Mouse (Mus musculus) left cerebral cortex, adult 11 months (tissue): Measurements from ENCODE around the gene Zcchc14.

ENCODE experiments used
- DNase-seq: peaks from one replicate; pipeline ENCODE4 v3.0.0; 2022; ENCODE audit warnings: low spot score

The Zcchc14 gene

GRCm38 (mm10) chr8:121663101-121663500 is 10.4 kb upstream of the Zcchc14 start:
- DNase-seq = no peak

DNA sequence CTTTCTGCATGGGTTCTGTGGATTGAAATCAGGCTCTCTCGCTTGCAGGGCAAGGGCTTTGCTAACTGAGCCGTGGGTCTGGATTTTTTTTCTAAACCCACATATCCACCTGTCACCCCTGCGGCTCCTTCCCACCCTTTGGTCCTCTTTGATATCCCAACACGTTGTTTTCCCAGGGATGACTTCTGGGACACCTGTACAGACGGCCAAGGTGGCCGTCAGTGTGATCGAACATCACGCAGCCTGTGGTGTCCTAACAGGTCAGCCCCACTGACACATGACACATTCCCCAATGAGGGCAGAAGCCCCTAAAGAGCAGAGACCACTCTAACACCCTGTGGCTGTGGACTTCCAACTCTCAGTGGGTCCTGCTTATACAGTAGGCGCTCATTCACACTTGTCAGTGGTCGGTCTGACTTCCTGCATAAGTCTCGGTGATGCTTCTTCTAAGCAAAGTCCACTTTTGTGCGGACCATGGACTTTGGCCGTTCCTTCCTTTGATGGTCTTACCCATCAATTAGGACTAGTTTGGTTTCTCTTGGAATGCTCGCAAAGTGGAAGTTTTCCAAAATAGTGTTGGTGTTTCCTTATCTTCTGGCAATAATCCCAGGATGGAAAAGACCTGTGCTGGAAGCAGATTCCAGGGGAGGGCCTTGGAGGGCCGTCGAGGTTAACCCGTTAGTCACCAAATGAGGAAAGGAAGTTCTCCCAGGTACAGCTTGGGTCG is 9.1 kb upstream of the Zcchc14 start:
- no peak for DNase-seq

GRCm38 (mm10) chr8:121660602-121661001 is 7.9 kb upstream of the Zcchc14 start:
- no peak for DNase-seq

DNA sequence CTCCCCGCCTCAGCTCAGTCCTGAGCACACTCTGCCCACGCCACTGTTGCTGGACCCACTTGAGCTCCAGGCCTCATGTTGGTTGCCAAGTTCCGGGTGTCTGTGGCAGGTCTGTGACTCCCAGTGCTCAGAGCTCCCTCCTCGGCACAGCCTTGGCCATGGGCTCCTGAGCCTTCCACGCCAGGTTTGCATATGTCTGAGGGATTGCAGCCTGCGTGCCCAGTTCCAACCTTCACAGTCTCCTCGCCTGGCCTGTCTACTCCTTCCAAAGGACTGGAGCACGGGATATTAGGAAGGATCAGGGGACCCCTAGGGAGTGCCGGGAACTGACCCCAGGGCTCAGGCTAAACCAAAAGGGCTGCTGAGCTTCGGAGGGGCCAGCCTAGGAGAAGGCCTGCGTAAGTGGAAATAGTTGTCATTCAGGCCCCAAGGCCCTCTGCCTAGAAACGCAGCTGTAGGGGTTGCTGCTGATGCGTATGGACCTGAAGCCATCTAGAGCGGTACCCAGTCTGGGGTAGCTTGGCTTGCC is 2.3 kb upstream of the Zcchc14 start:
- no peak for DNase-seq

DNA sequence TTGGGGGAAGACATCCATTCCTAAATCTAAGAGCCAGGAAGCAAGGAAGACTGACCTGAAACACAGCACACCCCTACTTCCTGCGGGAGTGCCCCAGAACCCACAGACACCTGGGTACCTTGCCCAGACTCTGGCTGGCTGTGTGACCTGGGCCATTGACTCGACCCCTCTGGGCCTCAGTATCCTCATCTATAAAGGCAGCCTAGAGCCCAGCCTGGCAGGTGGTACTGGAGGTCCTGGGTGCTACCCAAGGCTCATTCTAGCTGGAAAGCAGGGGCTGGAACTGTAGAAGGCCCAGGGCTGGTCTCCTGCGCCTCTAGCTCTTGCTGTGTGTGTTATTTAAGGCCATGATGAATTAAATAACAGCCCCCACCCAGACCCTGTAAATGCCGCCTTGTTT is 1.4 kb upstream of the Zcchc14 start:
- DNase-seq = no peak

GRCm38 (mm10) chr8:121653340-121654019 is 779 bp upstream of the Zcchc14 start:
- peak; percentile 57 for DNase-seq

DNA sequence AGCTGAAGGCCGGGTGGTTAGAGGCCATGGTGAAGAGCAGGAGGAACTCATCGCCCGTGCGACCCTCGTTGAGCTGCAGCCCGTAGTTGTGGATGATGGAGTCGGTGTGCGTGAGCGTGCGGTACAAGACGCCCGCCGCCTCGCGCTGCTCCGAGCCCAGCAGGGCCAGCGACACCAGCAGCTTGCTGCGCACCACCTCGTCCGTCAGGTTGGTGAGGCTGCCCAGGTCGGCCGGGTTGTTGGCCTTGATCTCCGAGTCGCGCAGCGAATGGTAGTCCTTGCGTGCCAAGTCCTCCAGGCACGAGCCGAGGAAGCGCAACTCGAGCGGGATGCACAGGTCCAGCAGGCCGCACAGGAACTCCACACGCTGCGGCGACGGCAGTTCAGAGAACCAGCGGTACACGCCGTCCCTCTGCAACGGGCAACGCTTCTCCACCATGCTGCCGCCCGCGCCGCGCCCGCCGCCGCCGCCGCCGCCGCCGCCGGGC is 783 bp downstream of the Zcchc14 start:
- DNase-seq = no peak

DNA sequence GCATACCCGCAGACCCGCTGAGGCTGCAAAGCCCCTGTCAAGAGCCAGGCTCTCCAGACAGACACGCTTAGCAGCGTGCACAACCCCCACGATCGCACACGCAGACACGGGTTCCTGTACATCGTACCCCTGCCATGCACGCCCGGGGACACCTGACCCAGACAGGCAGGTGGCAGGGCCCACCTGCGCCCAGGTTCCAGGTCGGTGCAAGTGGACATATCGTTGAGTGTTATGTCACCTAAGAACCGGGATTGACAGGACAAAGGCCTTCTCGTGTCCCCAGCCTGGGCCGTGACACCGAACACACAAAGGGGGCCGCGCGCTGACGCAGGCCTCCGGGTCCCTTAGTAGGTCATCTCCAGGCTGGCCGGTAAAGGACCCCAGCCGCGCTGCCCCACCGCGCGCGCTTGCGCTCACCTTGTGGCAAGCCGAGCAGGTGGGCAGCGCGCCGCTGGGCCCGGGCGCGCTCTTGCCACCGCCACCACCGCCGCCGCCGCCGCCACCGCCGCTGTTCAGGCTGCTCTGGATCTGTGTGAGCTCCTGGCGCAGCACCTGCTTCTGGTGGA is 1.3 kb downstream of the Zcchc14 start:
- no peak for DNase-seq

GRCm38 (mm10) chr8:121650389-121651307 is 2.1 kb downstream of the Zcchc14 start:
- DNase-seq = no peak

- no peak for DNase-seq
Observed at GRCm38 (mm10) chr8:121649904-121650303, 2.8 kb downstream of the Zcchc14 start.

- no peak for DNase-seq
Observed at GRCm38 (mm10) chr8:121649423-121649822, 3.3 kb downstream of the Zcchc14 start.

DNA sequence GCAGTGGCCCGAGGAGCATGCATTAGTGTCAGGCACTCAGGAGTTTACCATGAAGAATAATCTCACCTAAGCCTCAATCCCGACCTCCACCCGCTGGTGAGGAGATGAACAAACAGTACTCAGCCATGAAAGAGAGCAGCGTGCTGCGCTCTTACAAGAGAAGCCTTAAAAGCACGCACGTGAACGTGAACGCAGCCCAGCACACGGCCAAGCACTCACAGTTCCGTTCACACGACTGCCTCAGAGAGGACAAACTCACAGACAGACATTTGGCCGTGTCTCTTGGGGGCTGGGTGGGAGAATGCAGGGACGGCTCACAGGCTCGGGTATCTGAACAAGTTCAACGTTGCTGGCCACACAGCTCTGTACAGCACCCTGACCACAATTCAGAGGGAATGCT is 4.2 kb downstream of the Zcchc14 start:
- DNase-seq = no peak

DNA sequence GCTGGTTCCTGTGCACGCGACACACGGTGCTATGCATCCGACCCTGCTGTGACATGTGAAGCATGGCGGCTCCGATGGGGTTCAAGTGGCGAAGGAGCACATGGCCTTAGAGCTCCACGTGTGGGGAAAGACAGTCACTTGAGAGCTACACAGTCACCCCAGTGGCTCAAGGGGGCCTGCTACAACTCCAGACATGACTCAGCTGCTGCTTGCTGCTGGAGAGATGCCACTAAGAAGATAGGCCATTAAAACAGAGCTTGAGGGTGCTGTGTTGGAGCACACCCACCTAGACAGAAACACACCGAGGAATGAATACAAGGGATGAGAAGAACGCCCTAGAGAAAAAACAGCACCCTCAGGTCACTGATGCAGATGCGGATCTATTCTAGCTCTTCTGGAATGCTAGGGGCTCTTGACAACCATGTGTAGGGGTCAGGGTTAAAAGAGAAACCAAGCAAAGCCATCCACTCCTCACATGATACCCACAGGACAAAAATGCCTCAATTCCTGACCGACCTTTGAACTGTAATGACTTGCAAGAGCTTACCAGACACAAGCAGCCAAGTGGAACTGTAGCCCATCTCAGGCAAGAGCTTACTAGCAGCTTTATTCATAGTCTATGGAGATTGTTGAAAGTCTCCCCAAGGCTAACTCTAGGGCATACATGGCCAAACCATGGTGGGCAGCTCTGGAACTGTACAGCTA is 5.0 kb downstream of the Zcchc14 start:
- no peak for DNase-seq

DNA sequence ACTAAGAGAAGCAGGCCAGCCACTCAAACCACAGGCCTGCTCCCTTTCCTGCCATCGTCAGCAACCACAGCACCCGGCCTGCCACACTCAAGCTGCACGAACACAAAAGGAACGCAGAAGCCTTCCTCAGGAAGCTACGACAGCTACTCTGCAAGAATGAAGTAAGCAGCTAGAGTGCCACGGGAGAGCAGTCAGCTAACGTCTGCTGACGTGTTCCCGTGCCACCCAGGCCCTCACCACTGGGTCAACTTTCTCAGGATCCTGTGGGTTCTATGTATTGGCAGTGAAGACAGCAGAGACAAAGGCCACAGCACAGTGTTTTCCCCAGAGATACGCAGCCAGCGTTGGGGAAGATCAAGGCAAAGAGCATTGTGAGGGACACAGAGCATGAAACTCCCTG is 9.3 kb downstream of the Zcchc14 start:
- no peak for DNase-seq

DNA sequence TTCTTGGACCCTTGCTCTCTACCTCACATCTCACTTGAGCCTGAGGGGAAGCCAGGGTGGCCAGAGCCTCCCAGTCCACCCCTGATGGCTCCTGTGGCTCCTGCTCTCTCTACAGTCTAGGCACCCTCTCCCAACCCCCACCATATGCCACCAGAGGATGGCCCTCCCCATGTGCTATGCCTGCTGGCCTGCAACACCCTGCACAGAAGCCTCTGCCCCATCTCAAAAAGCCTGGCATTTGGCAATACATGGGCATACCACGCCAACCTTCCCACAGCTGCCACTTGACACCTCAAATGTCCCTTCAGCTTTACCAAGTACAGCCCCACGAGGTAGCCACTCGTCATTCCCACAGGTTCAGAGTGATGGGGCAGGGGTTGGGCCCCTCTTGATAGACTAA is 9.9 kb downstream of the Zcchc14 start:
- DNase-seq = no peak

- no peak for DNase-seq
Observed at GRCm38 (mm10) chr8:121636180-121636579, 16.5 kb downstream of the Zcchc14 start.

DNA sequence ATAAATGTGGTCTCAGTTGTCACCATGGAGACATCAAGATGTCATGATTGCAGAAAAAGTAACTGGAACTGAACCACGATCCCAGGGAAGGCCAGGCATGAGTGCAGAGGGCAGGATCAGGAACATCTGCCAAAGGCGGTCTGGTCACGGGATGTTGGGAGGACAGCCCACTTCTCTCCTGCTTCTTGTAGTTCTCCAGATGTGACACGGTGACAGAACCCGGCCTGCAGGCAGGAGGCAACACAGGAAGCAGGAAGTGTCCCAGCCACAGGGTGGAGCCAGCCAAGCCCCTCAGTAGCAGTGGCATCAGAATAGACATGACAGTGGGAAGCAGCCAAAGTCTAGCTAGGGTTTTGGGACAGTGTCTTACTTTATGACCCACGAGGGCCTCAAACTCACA is 17.2 kb downstream of the Zcchc14 start:
- no peak for DNase-seq

DNA sequence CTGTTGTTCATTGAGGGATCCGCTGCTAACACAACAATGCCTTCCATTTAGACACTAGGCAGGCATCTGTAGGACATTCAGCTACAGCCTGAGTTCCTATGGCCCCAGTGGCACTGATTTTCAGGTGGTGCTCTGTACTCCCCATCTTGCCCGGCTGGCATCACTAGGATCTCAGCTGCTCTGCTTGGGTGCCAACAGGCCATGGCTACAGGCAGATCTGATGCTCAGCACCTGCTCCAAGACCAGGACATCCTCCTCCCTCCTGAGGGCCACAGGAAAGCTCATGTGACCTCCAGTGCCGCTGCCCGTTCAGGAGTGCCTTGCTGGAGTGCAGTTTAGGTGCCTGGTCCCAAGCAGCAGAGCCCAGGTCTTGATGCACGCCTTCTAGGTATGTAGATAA is 20.3 kb downstream of the Zcchc14 start:
- DNase-seq = no peak

DNA sequence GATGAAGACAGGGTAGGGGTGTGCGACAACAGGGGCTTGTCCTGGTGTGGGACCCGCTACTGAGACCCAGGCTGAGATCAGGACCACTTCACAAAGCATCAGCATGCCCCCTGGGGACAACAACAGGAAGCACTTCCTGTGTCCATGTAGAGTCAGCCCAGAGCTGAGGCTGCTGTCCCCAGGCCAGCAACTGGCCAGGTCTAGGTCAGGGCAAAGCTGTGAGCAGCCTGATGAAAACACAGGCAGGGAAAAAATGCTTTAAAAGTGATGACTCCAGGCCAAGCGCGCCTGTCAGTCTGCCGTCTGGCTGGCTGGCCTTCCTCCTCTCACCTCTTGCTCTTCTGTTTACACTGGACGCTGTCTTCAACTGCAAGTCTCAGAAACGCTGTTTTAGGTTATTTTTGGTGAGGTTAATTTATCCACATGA is 21.0 kb downstream of the Zcchc14 start:
- DNase-seq = no peak

DNA sequence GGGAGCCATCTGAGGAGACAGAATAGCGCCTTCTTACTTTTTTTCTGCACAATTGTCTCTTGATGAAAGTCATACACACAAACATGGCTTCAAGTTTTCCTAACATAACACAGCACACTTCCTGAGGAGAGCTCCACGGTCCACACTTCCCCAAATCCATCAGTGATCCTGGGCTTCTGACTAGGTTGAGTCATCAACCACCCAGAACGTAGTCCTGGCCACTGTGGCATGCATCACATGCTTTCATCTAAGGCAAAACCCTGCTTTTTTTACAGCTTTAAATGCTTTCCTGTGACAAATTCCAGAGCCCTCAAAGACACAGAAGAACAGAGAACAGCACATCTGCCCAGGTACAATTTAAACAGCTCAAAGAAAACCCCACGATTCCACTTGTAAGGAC is 24.0 kb downstream of the Zcchc14 start:
- no peak for DNase-seq

DNA sequence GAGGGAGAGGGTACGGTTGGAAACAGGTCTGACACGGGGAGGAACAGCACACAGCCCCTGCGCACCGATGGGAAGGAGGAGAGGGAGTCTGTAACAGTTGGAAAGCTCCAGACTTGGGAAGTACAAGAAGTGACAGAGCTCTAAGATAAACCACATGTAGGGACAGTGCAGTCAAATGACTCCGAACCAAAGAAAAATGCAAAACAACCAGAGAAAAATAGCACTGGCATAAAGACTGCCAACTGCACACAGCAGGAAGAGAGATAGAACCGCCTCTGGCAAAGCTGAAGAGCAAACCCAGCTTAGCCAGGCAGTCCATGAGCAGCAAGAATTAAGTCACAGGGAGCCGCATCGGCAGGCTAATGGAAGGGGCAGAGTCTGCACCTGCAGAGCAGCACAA is 29.7 kb downstream of the Zcchc14 start:
- no peak for DNase-seq
